Mouse (Mus musculus): Measurements from ENCODE around the gene Bud13.

Gene Bud13

DNA sequence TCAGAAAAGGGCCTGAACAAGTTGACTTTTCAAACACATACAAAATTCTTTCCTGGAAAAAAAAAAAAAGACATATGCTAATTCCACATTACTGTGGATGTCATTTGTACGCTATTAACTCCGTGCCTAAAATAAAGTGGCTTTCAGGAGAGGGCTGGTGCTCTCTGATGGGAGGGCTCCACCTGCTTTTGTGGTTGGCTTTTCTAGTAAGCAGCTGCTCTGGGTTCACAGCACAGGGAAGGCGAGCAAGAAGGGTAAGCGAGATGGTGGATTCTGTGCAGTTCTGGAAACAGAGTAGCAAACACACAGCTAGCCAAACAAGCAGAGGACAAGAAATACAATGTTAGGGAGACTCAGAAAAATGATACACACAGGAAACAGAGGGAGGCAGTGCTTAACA lies 55.6 kb downstream of the Bud13 start:
- DNase-seq, result no peak

DNA sequence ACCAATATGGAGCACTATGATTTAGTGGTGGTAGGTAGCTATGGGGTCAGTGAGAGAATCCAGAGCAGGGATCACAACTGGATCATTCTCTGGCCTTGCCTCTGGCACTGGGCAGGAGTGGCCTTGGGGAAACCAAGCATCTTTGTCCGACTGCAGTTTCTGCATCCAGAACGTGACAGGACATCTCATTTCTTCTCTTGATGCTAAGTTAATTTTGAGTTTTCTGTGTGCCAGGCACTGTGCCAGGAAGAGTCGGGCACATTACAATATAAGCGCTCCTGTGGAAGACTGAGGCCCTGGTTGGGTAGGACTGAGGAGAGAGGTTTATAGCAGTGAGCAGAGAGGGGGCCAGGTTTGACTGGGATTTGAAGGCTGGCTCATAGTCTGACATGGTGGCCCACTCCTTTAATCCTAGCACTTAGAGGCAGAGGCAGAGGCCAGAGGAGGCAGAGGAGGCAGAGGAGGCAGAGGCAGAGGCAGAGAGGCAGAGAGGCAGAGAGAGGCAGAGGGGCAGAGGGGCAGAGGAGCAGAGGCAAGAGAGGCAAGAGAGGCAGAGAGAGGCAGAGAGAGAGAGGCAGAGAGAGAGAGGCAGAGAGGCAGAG lies 56.3 kb downstream of the Bud13 start:
- no peak for DNase-seq

DNA sequence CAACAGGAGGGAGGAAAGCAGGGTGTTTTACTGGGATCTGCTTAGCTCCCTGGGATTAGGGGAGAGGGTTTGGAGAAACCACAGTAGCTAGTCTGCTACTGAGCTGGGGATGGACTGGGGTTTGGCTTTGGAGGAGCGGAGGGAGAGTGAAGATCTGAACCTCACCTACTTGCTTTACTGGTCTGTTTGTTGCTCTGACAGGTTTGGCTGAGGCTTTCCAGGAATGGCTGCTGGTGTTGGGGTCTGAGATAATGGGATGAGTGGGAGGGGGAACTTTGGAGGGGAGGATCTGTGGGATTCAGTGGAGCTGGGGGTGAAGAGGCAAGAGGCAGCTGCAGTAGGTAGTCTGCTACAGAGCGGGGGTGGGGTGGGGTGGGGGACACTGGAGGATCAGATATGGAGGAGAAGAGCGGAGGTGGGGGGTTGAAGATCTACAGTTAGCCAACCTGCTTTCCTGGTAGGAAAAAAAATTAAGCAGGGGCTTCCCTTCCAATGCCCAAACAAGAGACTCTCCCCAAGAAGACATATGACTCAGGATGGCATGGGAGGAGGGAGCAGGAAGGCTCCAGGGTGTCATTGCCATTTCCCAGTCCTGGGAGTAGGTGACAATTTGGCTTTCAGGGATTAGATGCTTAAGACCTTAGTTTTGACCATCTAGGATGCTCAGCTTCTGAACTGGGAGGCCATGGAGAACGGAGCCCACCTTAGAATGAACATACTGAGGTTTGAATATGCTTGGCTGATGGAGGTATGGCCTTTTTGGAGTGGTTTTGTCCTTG lies 63.3 kb downstream of the Bud13 start:
- DNase-seq, result no peak

All from lung, postnatal 4 days (tissue).